Mouse (Mus musculus): ENCODE measurements around the gene Hmgcl.

Gene Hmgcl

GRCm38 (mm10) chr4:135986301-135986942, 40.2 kb downstream of the Hmgcl start:
- DNase-seq (ENCODE audit: low spot score): no peak

DNA sequence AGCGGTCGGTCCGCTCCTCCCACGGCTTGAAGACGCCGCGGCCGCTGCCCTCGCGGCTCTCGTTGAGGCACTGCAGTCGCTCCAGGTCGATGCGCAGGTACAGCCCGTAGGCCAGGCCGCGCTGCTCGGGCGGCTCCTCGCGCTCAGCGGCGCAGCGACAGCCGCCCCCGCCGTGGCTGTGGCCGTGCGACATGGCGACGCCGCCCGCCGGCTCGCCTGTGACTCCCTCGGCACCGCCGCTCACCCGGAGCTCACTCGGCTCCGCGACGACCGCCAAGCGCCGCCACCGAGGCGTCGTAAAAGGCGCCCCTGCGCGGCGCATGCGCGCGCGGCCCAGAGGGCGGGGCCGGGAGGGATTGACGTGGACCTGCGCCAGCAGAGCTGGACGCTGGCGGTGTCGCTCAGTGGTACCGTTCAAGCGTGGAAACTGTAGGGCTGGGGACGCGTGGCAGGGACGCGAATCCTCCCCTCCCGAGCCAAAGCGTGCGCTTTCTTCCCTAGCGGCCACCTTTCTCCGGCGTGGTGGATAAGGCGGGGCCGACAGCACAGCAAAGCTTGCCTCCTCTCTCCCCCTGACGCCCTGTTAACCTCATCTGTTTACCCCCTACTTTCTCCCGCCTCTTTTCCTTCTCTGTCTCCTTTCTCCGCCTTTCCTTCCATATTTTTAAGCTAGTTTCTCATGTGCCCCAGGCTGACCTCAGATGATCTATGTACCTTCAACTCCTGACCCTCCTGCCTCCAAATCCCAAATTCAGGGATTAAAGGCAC, 40.9 kb downstream of the Hmgcl start, which contains the start of gene Pithd1:
Pithd1 (minus strand) TSS at position 322 of the 768 bp plus-strand sequence.
- peak; percentile 96 for DNase-seq (ENCODE audit: low spot score)

DNA sequence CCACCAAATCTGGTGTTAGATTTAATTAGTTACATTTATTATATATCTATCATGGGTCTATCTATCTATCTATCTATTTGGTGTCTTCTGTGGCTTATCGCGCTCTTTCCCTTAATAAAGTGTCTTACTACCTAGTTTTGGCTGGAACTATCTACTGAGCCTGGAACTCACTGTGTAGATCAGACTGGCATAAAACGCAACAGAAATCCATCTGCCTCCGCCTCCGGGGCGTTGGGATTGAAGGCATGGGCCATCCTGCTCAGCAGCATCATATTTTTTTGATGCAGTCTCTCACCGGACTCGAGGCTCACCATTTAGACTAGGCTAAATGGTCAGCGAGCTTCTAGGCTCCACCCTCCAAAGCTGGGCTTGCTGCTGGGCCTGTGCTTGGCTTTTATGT, 41.5 kb downstream of the Hmgcl start:
- DNase-seq (ENCODE audit: low spot score): no peak

- no peak for DNase-seq (ENCODE audit: low spot score)
These were observed 47.7 kb downstream of the Hmgcl start for GRCm38 (mm10) chr4:135993941-135994340.

DNA sequence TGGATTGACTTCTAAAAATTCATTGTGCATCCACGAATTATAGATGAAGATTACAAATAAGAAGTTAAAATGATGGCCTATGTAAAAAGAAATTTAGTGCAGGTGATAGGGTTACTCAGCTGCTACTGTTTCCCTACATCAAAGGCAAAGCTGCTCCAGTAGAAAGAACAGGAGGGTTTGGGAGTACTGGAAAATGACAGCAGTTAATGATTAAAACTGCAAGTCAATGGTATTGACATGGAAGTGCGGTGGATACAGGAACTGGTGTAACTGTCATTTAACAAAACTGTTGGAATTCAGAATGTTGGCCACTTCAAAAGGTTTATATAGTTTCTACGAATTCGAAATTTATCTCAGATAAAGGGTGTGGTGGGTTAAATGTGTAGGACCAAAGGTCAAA, 48.9 kb downstream of the Hmgcl start:
- DNase-seq (ENCODE audit: low spot score): no peak

DNA sequence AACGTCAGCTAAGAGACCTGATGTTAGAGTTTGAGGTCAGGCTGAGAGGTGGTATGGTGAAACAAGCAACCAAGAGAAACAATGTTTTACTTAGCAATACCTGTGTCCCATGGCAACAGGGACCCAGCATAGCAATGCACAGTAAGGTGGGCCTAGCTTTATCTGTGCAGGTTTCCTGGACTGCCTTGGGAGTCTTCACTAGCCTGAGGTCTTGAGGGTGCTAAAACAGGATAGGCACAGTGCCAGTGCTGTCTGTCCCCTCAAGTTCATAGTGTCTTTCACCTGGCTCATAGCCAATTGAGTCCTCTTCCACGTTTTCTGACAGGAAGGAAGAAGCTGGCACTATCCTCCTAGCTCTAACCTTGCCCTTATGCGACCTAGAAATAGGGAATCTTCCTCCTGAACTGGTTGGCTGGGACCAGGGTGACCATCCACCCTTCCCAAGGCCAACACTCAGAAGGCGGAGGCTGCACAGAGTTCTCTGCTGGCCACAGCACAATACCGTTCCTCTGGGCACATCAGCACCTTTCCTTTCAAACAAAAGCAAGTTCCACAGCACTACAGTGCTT, 57.9 kb downstream of the Hmgcl start:
- DNase-seq (ENCODE audit: low spot score): no peak

DNA sequence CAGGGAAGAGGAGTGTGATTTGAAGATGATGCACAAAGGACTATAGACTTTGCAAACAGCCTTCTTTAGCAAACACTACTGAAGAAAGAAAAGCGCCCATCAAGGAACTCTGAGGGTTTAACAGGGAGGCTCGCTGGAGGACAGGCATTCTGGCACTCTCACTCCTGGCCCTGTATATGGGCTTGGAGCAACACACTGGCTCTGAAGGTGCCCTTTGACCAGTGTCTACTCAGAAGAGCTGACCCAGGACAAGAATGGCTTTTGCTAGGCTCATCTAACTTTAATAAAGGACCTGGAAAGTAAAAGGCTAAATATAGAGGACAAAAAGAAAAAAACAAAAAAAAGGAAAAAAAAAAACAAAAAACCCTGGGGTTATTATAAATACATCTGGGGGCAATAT, 58.7 kb downstream of the Hmgcl start:
- no peak for DNase-seq (ENCODE audit: low spot score)

DNA sequence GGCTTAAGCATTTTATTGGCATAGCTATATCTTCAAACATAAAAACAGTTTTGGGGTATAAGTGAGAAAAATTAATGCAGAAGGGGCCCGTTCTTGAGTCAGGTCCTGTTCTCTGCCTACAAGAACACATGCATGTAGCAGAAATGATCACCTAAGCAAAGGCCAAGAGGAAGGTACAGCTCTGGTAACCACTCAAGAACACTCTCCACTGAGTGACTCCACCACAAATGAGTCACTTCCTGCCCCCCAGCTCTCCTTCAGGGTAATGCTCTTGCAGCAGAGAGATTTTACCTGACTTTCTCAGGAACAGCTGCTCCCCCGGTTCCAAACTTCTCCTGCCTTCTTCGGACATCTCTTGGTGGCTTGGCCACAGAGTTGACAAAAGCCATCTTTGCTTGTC, 60.6 kb downstream of the Hmgcl start:
- peak; percentile 24 for DNase-seq (ENCODE audit: low spot score)

GRCm38 (mm10) chr4:136008782-136009447, 62.7 kb downstream of the Hmgcl start:
- no peak for DNase-seq (ENCODE audit: low spot score)

- no peak for DNase-seq (ENCODE audit: low spot score)
These were observed 64.3 kb downstream of the Hmgcl start for GRCm38 (mm10) chr4:136010586-136010985.

Data from T-cell, adult 2 months (primary cell).